Mouse (Mus musculus): ENCODE data around the gene Lyz1. TPM values are rescaled to one million over a fixed set of nuclear protein-coding genes. Genes with fewer than 3 reads are reported as not detected.

Gene Lyz1
- polyA plus RNA-seq (2012; fragmentation: generic; extraction: Trizol): not detected

- Histone ChIP-seq H3K4me3 (no peak within 1 kb of the TSS), H3K79me2 (ENCODE audit: control insufficient read depth, insufficient read depth) (no peaks in the 10 kb centered on the region), H3K4me2 (ENCODE audit: low read depth) (no peak within 1 kb of the TSS), H3ac (ENCODE audit: control insufficient read depth, insufficient read length) (no peak within 1 kb of the TSS), H3K36me3 (ENCODE audit: control insufficient read depth, insufficient read depth) (no peaks in the 10 kb centered on the region), H3K27me3 (ENCODE audit: control insufficient read depth, insufficient read depth, insufficient read length) (peaks cover 43% of the 10 kb centered on the region)
- no peak for TF ChIP-seq MYOG (IDR thresholded peaks at IDR 0.05; ENCODE audit: control insufficient read depth in 1 of 3, insufficient read depth in 1 of 3, insufficient read length in 2 of 3, low read depth in 2 of 3)
- no peak for TF ChIP-seq MYOD1 (IDR thresholded peaks at IDR 0.05; ENCODE audit: control insufficient read depth in 1 of 3, insufficient read length in 2 of 3, low read depth in 2 of 3)
- no peak for TF ChIP-seq USF1 (IDR thresholded peaks at IDR 0.05; ENCODE audit: low read depth)
- TF ChIP-seq E2F4 (IDR thresholded peaks at IDR 0.05; ENCODE audit: insufficient read depth): no peak
- TF ChIP-seq MAX (IDR thresholded peaks at IDR 0.05; ENCODE audit: low read depth): no peak
- no peak for TF ChIP-seq CEBPB (IDR thresholded peaks at IDR 0.05; ENCODE audit: insufficient read depth, poor library complexity, severe bottlenecking)
- no peak for TF ChIP-seq SRF (IDR thresholded peaks at IDR 0.05; ENCODE audit: control insufficient read depth, insufficient read length, low read depth)
- no peak for TF ChIP-seq TCF12 (IDR thresholded peaks at IDR 0.05; ENCODE audit: insufficient read depth, poor library complexity, severe bottlenecking)
- TF ChIP-seq TCF3 (IDR thresholded peaks at IDR 0.05; ENCODE audit: insufficient read length, low read depth): no peak
- TF ChIP-seq POLR2AphosphoS2 (IDR thresholded peaks at IDR 0.05; ENCODE audit: insufficient read length, low read depth): no peak
- no peak for TF ChIP-seq POLR2A (IDR thresholded peaks at IDR 0.05; ENCODE audit: insufficient read length, low read depth)
- TF ChIP-seq REST (IDR thresholded peaks at IDR 0.05; ENCODE audit: insufficient read depth, insufficient read length): no peak
Observed at GRCm38 (mm10) chr10:117292671-117293070, at the start of gene Lyz1. Gene Lyz1, minus strand, starts transcription at chr10:117292868.

- Histone ChIP-seq H3K79me2 (ENCODE audit: control insufficient read depth, insufficient read depth) (no peaks in the 10 kb centered on the region), H3K27me3 (ENCODE audit: control insufficient read depth, insufficient read depth, insufficient read length) (no peaks in the 10 kb centered on the region), H3K4me3 (no peak overlapping the region), H3K36me3 (ENCODE audit: control insufficient read depth, insufficient read depth) (peaks cover 14% of the 10 kb centered on the region), H3ac (ENCODE audit: control insufficient read depth, insufficient read length) (no peak overlapping the region), H3K4me2 (ENCODE audit: low read depth) (no peak overlapping the region)
- TF ChIP-seq MYOG (IDR thresholded peaks at IDR 0.05; ENCODE audit: control insufficient read depth in 1 of 3, insufficient read depth in 1 of 3, insufficient read length in 2 of 3, low read depth in 2 of 3) (no peak), E2F4 (IDR thresholded peaks at IDR 0.05; ENCODE audit: insufficient read depth) (no peak), REST (IDR thresholded peaks at IDR 0.05; ENCODE audit: insufficient read depth, insufficient read length) (no peak), SRF (IDR thresholded peaks at IDR 0.05; ENCODE audit: control insufficient read depth, insufficient read length, low read depth) (no peak), TCF3 (IDR thresholded peaks at IDR 0.05; ENCODE audit: insufficient read length, low read depth) (no peak), MAX (IDR thresholded peaks at IDR 0.05; ENCODE audit: low read depth) (no peak), USF1 (IDR thresholded peaks at IDR 0.05; ENCODE audit: low read depth) (no peak), TCF12 (IDR thresholded peaks at IDR 0.05; ENCODE audit: insufficient read depth, poor library complexity, severe bottlenecking) (no peak), POLR2A (IDR thresholded peaks at IDR 0.05; ENCODE audit: insufficient read length, low read depth) (no peak), CEBPB (IDR thresholded peaks at IDR 0.05; ENCODE audit: insufficient read depth, poor library complexity, severe bottlenecking) (no peak), MYOD1 (IDR thresholded peaks at IDR 0.05; ENCODE audit: control insufficient read depth in 1 of 3, insufficient read length in 2 of 3, low read depth in 2 of 3) (no peak), POLR2AphosphoS2 (IDR thresholded peaks at IDR 0.05; ENCODE audit: insufficient read length, low read depth) (no peak)
Observed at GRCm38 (mm10) chr10:117342406-117342805, 49.7 kb upstream of the Lyz1 start.

GRCm38 (mm10) chr10:117341029-117341428 is 48.4 kb upstream of the Lyz1 start:
- Histone ChIP-seq H3ac (ENCODE audit: control insufficient read depth, insufficient read length) (no peak overlapping the region), H3K27me3 (ENCODE audit: control insufficient read depth, insufficient read depth, insufficient read length) (no peaks in the 10 kb centered on the region), H3K4me3 (no peak overlapping the region), H3K36me3 (ENCODE audit: control insufficient read depth, insufficient read depth) (peaks cover 8% of the 10 kb centered on the region), H3K4me2 (ENCODE audit: low read depth) (no peak overlapping the region), H3K79me2 (ENCODE audit: control insufficient read depth, insufficient read depth) (no peaks in the 10 kb centered on the region)
- no peak for TF ChIP-seq MYOD1 (IDR thresholded peaks at IDR 0.05; ENCODE audit: control insufficient read depth in 1 of 3, insufficient read length in 2 of 3, low read depth in 2 of 3)
- TF ChIP-seq MYOG (IDR thresholded peaks at IDR 0.05; ENCODE audit: control insufficient read depth in 1 of 3, insufficient read depth in 1 of 3, insufficient read length in 2 of 3, low read depth in 2 of 3): no peak
- peak; percentile 24 for TF ChIP-seq POLR2AphosphoS2 (IDR thresholded peaks at IDR 0.05; ENCODE audit: insufficient read length, low read depth)

- Histone ChIP-seq H3K27me3 (ENCODE audit: control insufficient read depth, insufficient read depth, insufficient read length) (no peaks in the 10 kb centered on the region), H3K4me3 (no peak overlapping the region), H3K79me2 (ENCODE audit: control insufficient read depth, insufficient read depth) (no peaks in the 10 kb centered on the region), H3K36me3 (ENCODE audit: control insufficient read depth, insufficient read depth) (peaks cover 6% of the 10 kb centered on the region), H3ac (ENCODE audit: control insufficient read depth, insufficient read length) (no peak overlapping the region), H3K4me2 (ENCODE audit: low read depth) (no peak overlapping the region)
- TF ChIP-seq POLR2AphosphoS2 (IDR thresholded peaks at IDR 0.05; ENCODE audit: insufficient read length, low read depth): peak; percentile 49
- TF ChIP-seq REST (IDR thresholded peaks at IDR 0.05; ENCODE audit: insufficient read depth, insufficient read length): no peak
Observed at GRCm38 (mm10) chr10:117339241-117339640, 46.6 kb upstream of the Lyz1 start.

- TF ChIP-seq USF1 (IDR thresholded peaks at IDR 0.05; ENCODE audit: low read depth) (no peak), TCF3 (IDR thresholded peaks at IDR 0.05; ENCODE audit: insufficient read length, low read depth) (no peak), POLR2A (IDR thresholded peaks at IDR 0.05; ENCODE audit: insufficient read length, low read depth) (no peak), POLR2AphosphoS2 (IDR thresholded peaks at IDR 0.05; ENCODE audit: insufficient read length, low read depth) (no peak)
- Histone ChIP-seq H3K4me2 (ENCODE audit: low read depth) (no peak overlapping the region), H3K36me3 (ENCODE audit: control insufficient read depth, insufficient read depth) (no peaks in the 10 kb centered on the region), H3K4me3 (no peak overlapping the region), H3K79me2 (ENCODE audit: control insufficient read depth, insufficient read depth) (no peaks in the 10 kb centered on the region), H3K27me3 (ENCODE audit: control insufficient read depth, insufficient read depth, insufficient read length) (no peaks in the 10 kb centered on the region), H3ac (ENCODE audit: control insufficient read depth, insufficient read length) (no peak overlapping the region)
Observed at GRCm38 (mm10) chr10:117337946-117338345, 45.3 kb upstream of the Lyz1 start.

Data from myocyte (in vitro differentiated cells).